8 mouse cellular contexts compared by ENCODE assay signal in genomic region chr17:56269153-56269630, GRCm38 (mm10). TPM values are rescaled to one million over a fixed set of nuclear protein-coding genes. Genes with fewer than 3 reads are reported as not detected.
A peak's percentile ranks its signal among the peaks of the same experiment; 100 is the strongest.
DNase-seq lines count a peak whose midpoint lies in the region; ATAC-seq lines count a peak whose summit lies in the region.

No protein-coding gene starts in this region.

- peak overlapping the region; percentile 72 for H3K27ac ChIP-seq in midbrain, embryonic 16.5 days (ENCODE audit: low read length)

- WGBS in midbrain, embryonic 16.5 days, result 22% methylated on average over 12 of the region's 12 CpGs

- peaks cover 8% of the 10 kb centered on the region for H3K4me1 ChIP-seq in midbrain, embryonic 16.5 days (ENCODE audit: control insufficient read depth, insufficient read depth, low read length)

- no peaks in the 10 kb centered on the region for H3K27me3 ChIP-seq in midbrain, embryonic 16.5 days (ENCODE audit: control insufficient read depth, insufficient read depth, low read depth, low read length)

- H3K4me3 ChIP-seq in midbrain, embryonic 16.5 days (ENCODE audit: low read depth, low read length), result peak overlapping the region; percentile 35

- peak overlapping the region; percentile 54 for H3K9ac ChIP-seq in midbrain, embryonic 16.5 days (ENCODE audit: low read depth, low read length)

- no peaks in the 10 kb centered on the region for H3K9me3 ChIP-seq in midbrain, embryonic 16.5 days (replicated peaks; ENCODE audit: control insufficient read depth, low read length, poor library complexity, severe bottlenecking)

- peak; percentile 78 to 82 for DNase-seq in spleen, postnatal 36 days (ENCODE audit: low spot score in 2 of 2)
- no peak for DNase-seq in spleen, adult 12 weeks (ENCODE audit: low spot score)
- peak; percentile 55 to 69 for DNase-seq in cerebellum, postnatal 36 days
- DNase-seq in heart, adult 9 months (ENCODE audit: low spot score in 2 of 2), result peak; percentile 82 to 85
- DNase-seq in kidney, adult 9 months, result peak; percentile 84
- peak; percentile 51 for DNase-seq in liver
- DNase-seq in testis, postnatal 10 days (ENCODE audit: low spot score), result peak; percentile 50

- H3K36me3 ChIP-seq in midbrain, embryonic 16.5 days (ENCODE audit: control insufficient read depth, insufficient read depth, low read length), result peaks cover 4% of the 10 kb centered on the region; the same call in 1 of the 2 replicates

- peak; percentile 90 for ATAC-seq in midbrain, embryonic 16.5 days

- H3K4me2 ChIP-seq in midbrain, embryonic 16.5 days (ENCODE audit: low read length), result peak overlapping the region; percentile 66

RNA-seq across cellular contexts. Expression of gene Ticam1, which starts 7.4 kb away (rescaled TPM):
- polyA plus RNA-seq in midbrain, embryonic 16.5 days (2015; fragmentation: Nextera tagmentation; extraction: Ambion mirVana), result 1.3 TPM in 2 replicates

RNA-seq across cellular contexts. Expression of gene Fem1a, which starts 12.6 kb away (rescaled TPM):
- 15.5 and 18.2 TPM in 2 replicates for polyA plus RNA-seq in midbrain, embryonic 16.5 days (2015; fragmentation: Nextera tagmentation; extraction: Ambion mirVana)

RNA-seq across cellular contexts. Expression of gene Plin3, which starts 23.5 kb away (rescaled TPM):
- 10.7 and 12.3 TPM in 2 replicates for polyA plus RNA-seq in midbrain, embryonic 16.5 days (2015; fragmentation: Nextera tagmentation; extraction: Ambion mirVana)

RNA-seq across cellular contexts. Expression of gene Arrdc5, which starts 30.9 kb away (rescaled TPM):
- not detected in 2 replicates for polyA plus RNA-seq in midbrain, embryonic 16.5 days (2015; fragmentation: Nextera tagmentation; extraction: Ambion mirVana)

RNA-seq across cellular contexts. Expression of gene Uhrf1, which starts 33.9 kb away (rescaled TPM):
- 11.6 and 15.6 TPM in 2 replicates for polyA plus RNA-seq in midbrain, embryonic 16.5 days (2015; fragmentation: Nextera tagmentation; extraction: Ambion mirVana)
